Mouse (Mus musculus): ENCODE measurements around the gene Prl7a1.

The Prl7a1 gene

GRCm38 (mm10) chr13:27642393-27642792, at the start of gene Prl7a1:
Gene Prl7a1, minus strand, starts transcription at chr13:27642493.
- no peak for DNase-seq

GRCm38 (mm10) chr13:27667936-27668335, 25.6 kb upstream of the Prl7a1 start, which contains the start of gene Prl7a2:
Gene Prl7a2, minus strand, starts transcription at chr13:27668036.
- no peak for DNase-seq

GRCm38 (mm10) chr13:27660747-27661146, 18.5 kb upstream of the Prl7a1 start:
- DNase-seq, result no peak

GRCm38 (mm10) chr13:27610482-27610881, 31.8 kb downstream of the Prl7a1 start, which contains the start of gene Prl7b1:
Gene Prl7b1, minus strand, starts transcription at chr13:27610582.
- DNase-seq, result no peak

All from kidney, adult 11 months (tissue).